Mouse (Mus musculus) lung, embryonic 16.5 days (tissue): ENCODE measurements at regions not wholly inside any gene's neighbourhood (a gene's known extent, or its start where the extent isn't known, plus 50 kb on each side); places are given as distances from the start of the nearest gene placed in this dataset.

Source experiments
- ATAC-seq: fragments of 200-750 bp; cut with Nextera tagmentation; 2 replicates; pipeline ENCODE4 v1.8.0; 2017; ENCODE audit warnings: low read depth, mild to moderate bottlenecking, moderate library complexity
- H3K27ac ChIP-seq: fragments of 300-500 bp; sonication (generic); 2 replicates; pipeline ENCODE4 v1.5.1; 2014; ENCODE audit warnings: mild to moderate bottlenecking, control low read depth, low read length
- H3K27me3 ChIP-seq: fragments of 300-500 bp; sonication (generic); 2 replicates; pipeline ENCODE4 v1.6.1; 2014; ENCODE audit warnings: low read depth, low read length, mixed read lengths; ENCODE audit not compliant: control insufficient read depth, insufficient read depth
- H3K36me3 ChIP-seq: fragments of 300-500 bp; sonication (generic); 2 replicates; pipeline ENCODE4 v1.6.1; 2014; ENCODE audit warnings: low read length; ENCODE audit not compliant: control insufficient read depth, insufficient read depth
- H3K4me1 ChIP-seq: fragments of 300-500 bp; sonication (generic); replicated peaks from 2 replicates; pipeline ENCODE4 v1.6.1; 2014; ENCODE audit warnings: low read length, mixed read lengths; ENCODE audit not compliant: control insufficient read depth, insufficient read depth
- H3K4me2 ChIP-seq: fragments of 300-500 bp; sonication (generic); 2 replicates; pipeline ENCODE4 v1.6.1; 2014; ENCODE audit warnings: low read depth, low read length, control low read depth
- H3K4me3 ChIP-seq: fragments of 300-500 bp; sonication (generic); 2 replicates; pipeline ENCODE4 v1.5.1; 2014; ENCODE audit warnings: mild to moderate bottlenecking, low read length, control low read depth
- H3K9ac ChIP-seq: fragments of 300-500 bp; sonication (generic); 2 replicates; pipeline ENCODE4 v1.6.1; 2014; ENCODE audit warnings: low read length, control low read depth
- H3K9me3 ChIP-seq: fragments of 300-500 bp; sonication (generic); 2 replicates; pipeline ENCODE4 v1.6.1; 2016; ENCODE audit warnings: low read length; ENCODE audit not compliant: control insufficient read depth
- WGBS: fragments of 180-500 bp; shearing (Covaris S2); extraction: QIAGEN DNeasy Blood & Tissue Kit; methylation state at CpG from one replicate; pipeline ENCODE4 v1.1.7; 2014; 5-methylcytosine and 5-hydroxymethylcytosine counted together

DNA sequence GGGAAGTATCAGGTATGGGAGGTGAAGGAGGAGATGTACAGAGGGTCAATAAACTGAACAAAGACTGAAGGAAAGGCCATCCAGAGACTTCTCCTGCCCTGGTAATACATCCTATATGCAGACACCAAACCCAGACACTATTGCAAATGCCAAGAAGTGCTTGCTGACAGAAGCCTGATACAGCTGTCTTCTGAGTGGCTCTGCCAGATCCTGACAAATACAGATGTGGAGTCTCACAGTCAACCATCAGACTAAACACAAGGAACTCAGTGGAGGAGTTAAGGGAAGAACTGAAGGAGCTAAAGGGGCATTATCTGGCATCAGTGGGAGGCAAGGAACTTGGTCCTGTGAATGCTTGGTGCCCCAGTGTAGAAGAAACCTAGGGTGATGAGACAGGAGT, 557.1 kb downstream of the Speer2 start:
- Histone ChIP-seq H3K27ac (no peak overlapping the region), H3K4me2 (no peak overlapping the region), H3K27me3 (no peaks in the 10 kb centered on the region), H3K9ac (no peak overlapping the region), H3K36me3 (no peaks in the 10 kb centered on the region), H3K4me1 (no peaks in the 10 kb centered on the region), H3K9me3 (no peaks in the 10 kb centered on the region), H3K4me3 (no peak overlapping the region)
- ATAC-seq: peak; percentile 57

DNA sequence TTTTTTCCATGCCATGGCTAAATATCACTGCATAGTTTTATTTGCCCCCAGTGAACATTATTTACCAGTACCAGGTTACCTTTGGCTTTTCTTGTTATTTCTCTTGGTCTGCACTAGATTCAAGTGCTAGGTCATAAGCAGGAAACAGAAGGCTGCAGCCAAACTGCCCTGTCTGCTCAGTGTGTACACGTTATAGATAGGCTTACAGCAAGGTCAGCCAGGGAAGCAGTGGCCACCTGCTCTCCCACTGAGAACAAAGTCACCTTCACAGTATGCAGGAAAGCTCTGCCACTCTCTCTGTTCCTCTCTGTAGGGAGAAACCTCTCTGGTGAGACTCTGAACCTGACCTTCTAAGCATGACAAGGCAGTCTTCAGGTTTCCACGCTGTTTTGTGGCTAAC, 561.0 kb downstream of the Speer2 start:
- Histone ChIP-seq H3K27ac (no peak overlapping the region), H3K4me1 (no peaks in the 10 kb centered on the region), H3K9me3 (no peaks in the 10 kb centered on the region), H3K9ac (no peak overlapping the region), H3K27me3 (no peaks in the 10 kb centered on the region), H3K4me3 (no peak overlapping the region), H3K4me2 (no peak overlapping the region), H3K36me3 (no peaks in the 10 kb centered on the region)
- ATAC-seq: no peak
- 33% methylated on average over 2 of the region's 2 CpGs for WGBS
